Mouse (Mus musculus): Measurements from ENCODE around the gene Axin2. TPM values are rescaled to one million over a fixed set of nuclear protein-coding genes. Genes with fewer than 3 reads are reported as not detected.

Gene Axin2
- 0.30 to 0.64 TPM (median 0.45 TPM) in 4 replicates for total RNA-seq (2023)

DNA sequence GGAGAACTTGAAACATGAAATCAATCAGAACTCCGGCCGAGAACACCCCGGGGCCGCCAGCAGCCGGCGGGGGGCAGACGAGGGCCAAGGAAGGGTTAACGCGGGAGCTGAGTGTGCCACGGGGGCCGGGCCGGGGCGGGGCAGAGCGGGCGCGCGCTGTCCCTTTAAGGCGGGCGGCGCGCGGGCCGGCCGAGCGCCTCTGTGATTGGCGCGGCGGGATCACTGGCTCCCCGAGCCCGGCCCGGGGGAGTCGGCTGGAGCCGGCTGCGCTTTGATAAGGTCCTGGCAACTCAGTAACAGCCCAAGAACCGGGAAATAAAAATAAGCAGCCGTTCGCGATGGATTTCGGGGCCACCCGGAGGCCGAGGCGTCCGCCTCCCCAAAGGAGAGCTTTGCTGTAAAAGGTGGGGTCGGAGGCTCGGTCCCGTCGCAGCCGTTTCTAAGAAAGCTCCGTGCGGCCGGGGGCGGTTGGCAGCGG lies at the start of gene Axin2:
TSS of gene Axin2 (plus strand) at position 192 of the 478 bp plus-strand sequence.

Other genes starting within 250 kb of the Axin2 start
- not detected in 4 replicates for gene E030025P04Rik, start 224.0 kb downstream of the Axin2 start, total RNA-seq (2023)